Mouse (Mus musculus) limb, embryonic 15.5 days (tissue): ENCODE measurements at regions not wholly inside any gene's neighbourhood (a gene's known extent, or its start where the extent isn't known, plus 50 kb on each side); places are given as distances from the start of the nearest gene placed in this dataset.
A peak's percentile ranks its signal among the peaks of the same experiment; 100 is the strongest.

Experiments
- ATAC-seq: fragments of 200-750 bp; cut with Nextera tagmentation; 2 replicates; pipeline ENCODE4 v1.8.0; 2017; ENCODE audit warnings: low read depth, moderate TSS enrichment; ENCODE audit not compliant: insufficient number of reproducible peaks, low FRiP score, low TSS enrichment
- H3K27ac ChIP-seq: fragments of 300-500 bp; sonication (generic); 2 replicates; pipeline ENCODE4 v1.5.1; 2015; ENCODE audit warnings: moderate library complexity, mild to moderate bottlenecking, inconsistent platforms
- H3K27me3 ChIP-seq: fragments of 300-500 bp; sonication (generic); 2 replicates; pipeline ENCODE4 v1.6.1; 2015; ENCODE audit warnings: inconsistent platforms
- H3K36me3 ChIP-seq: fragments of 300-500 bp; sonication (generic); 2 replicates; pipeline ENCODE4 v1.6.1; 2015; ENCODE audit warnings: inconsistent platforms
- H3K4me1 ChIP-seq: fragments of 300-500 bp; sonication (generic); 2 replicates; pipeline ENCODE4 v1.6.1; 2015; ENCODE audit warnings: inconsistent platforms
- H3K4me2 ChIP-seq: fragments of 300-500 bp; sonication (generic); 2 replicates; pipeline ENCODE4 v1.6.1; 2015; ENCODE audit warnings: mild to moderate bottlenecking, inconsistent platforms
- H3K4me3 ChIP-seq: fragments of 300-500 bp; sonication (generic); 2 replicates; pipeline ENCODE4 v1.5.1; 2015; ENCODE audit warnings: mild to moderate bottlenecking, inconsistent platforms
- H3K9ac ChIP-seq: fragments of 300-500 bp; sonication (generic); 2 replicates; pipeline ENCODE4 v1.6.1; 2015; ENCODE audit warnings: inconsistent platforms
- H3K9me3 ChIP-seq: fragments of 300-500 bp; sonication (generic); 2 replicates; pipeline ENCODE4 v1.6.1; 2016; ENCODE audit warnings: inconsistent platforms
- WGBS: fragments of 180-500 bp; shearing (Covaris S2); methylation state at CpG from one replicate; pipeline ENCODE4 v1.1.7; 2015; 5-methylcytosine and 5-hydroxymethylcytosine counted together

GRCm38 (mm10) chr7:145029622-145030021, 89.9 kb upstream of the Ccnd1 start:
- 88% methylated on average over 4 of the region's 4 CpGs for WGBS
- no peak for ATAC-seq
- no peak overlapping the region for H3K4me2 ChIP-seq
- H3K36me3 ChIP-seq = no peaks in the 10 kb centered on the region
- H3K4me3 ChIP-seq = no peak overlapping the region
- H3K4me1 ChIP-seq = peaks cover 16% of the 10 kb centered on the region
- no peak overlapping the region for H3K27ac ChIP-seq
- no peak overlapping the region for H3K9ac ChIP-seq
- no peaks in the 10 kb centered on the region for H3K27me3 ChIP-seq
- no peaks in the 10 kb centered on the region for H3K9me3 ChIP-seq

DNA sequence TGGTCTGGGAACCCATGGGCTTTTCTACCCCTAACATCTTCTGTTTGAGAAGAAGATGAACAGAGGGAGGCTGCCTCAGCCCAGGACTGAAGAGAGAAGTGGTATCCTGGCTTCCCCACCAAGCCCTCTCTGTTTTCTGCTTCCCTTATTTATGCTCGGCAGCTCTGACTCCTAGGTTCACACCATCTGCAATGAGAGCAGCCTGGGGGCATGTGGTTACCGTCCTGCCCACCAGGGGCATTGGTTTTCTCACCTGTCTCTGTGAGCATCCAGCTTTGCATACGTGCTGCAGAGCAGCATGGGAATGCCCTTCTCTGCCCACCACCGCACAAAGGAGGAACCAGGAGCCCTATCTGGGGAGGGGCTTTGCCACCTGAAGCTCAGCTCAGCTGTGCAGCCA, 89.4 kb upstream of the Ccnd1 start:
- WGBS = 42% methylated on average over 4 of the region's 4 CpGs
- Histone ChIP-seq H3K4me3 (no peak overlapping the region), H3K4me2 (no peak overlapping the region), H3K27me3 (no peaks in the 10 kb centered on the region), H3K4me1 (peaks cover 16% of the 10 kb centered on the region), H3K9ac (no peak overlapping the region), H3K36me3 (no peaks in the 10 kb centered on the region), H3K27ac (no peak overlapping the region), H3K9me3 (no peaks in the 10 kb centered on the region)
- ATAC-seq = no peak

DNA sequence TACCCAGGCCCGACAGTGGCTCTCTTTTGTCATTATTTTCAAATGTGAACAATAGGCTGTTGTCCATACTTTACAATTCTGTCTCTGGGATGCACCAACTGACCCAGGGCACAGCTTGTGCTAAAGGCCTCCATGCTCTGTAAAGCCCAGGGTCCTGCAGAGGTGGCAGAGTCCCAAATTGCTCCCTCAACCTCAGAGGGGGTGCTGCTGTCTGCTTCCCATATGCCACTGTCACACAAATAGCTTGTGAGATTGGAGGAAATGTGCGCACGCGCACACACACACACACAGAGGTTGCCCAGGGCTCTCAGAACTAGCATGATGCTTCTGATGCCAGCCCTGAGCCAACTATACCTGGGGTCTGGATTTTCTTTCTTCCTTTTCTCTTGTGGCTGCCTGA, 87.3 kb upstream of the Ccnd1 start:
- no peak overlapping the region for H3K27ac ChIP-seq

DNA sequence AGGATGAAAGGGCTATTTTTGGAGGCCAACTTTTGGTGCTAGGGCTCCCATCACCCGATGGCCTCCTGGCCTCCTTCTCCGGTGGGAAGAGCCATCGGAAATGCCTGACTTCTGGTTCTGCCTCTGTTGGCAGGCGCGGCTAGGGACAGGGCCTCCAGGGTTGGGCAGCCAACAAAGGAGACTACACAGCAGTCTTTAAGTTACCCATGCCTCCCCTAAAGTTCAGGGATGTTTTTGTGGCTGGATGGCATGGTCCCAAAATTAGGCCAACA, 86.2 kb upstream of the Ccnd1 start:
- peaks cover 10% of the 10 kb centered on the region for H3K4me1 ChIP-seq
- no peaks in the 10 kb centered on the region for H3K9me3 ChIP-seq
- no peak for ATAC-seq
- H3K27me3 ChIP-seq = no peaks in the 10 kb centered on the region
- 88% methylated on average over 5 of the region's 5 CpGs for WGBS
- no peak overlapping the region for H3K4me2 ChIP-seq
- no peak overlapping the region for H3K27ac ChIP-seq
- H3K9ac ChIP-seq = no peak overlapping the region
- H3K4me3 ChIP-seq = no peak overlapping the region
- no peaks in the 10 kb centered on the region for H3K36me3 ChIP-seq

More for the DNA sequence above, 87.3 kb upstream of the Ccnd1 start:
- Histone ChIP-seq H3K4me1 (peaks cover 16% of the 10 kb centered on the region), H3K4me3 (no peak overlapping the region), H3K9ac (no peak overlapping the region), H3K27me3 (no peaks in the 10 kb centered on the region), H3K4me2 (no peak overlapping the region), H3K36me3 (no peaks in the 10 kb centered on the region), H3K9me3 (no peaks in the 10 kb centered on the region)
- ATAC-seq = no peak
- 85% methylated on average over 4 of the region's 4 CpGs for WGBS

DNA sequence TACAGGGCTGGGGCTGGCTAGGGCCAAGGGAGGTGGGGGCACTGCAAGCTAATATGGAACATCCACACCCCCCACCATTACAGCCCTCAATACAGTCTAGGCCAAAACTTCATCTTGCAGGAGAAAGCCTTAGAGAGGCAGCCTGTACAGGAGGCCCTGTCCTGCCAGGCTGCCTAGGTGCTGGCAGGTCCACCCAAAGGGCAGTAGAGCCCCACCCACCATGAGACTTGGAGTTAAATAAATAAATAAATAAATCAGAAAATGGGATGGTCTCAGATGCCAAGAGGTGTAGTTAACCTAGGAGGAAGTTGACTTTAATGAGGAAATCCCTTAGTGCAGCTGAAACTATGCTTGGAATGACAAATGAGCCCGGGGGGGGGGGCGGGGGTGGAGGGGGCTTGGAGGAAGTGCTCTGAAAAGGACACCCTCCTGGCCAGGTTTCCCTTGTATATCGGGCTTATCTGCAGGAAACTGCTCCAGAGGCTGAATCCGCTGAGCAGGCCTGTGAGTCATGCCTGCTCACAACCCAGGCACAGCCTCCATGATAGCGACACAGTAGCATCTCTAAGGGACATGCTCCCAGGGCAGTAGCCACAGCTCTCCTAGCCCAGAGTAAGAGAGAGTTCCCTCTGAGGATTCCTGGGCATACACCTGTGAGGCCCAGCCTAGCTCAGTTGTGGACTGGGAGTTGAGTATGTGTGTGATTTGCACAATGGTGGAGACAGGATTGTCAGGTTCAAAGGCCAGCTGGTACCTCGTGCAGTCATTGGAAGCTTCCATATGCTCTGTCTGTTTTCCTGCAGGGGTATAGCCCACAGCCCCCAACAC, 85.7 kb upstream of the Ccnd1 start:
- H3K9ac ChIP-seq = no peak overlapping the region
- peak overlapping the region; percentile 14; the same call in 1 of the 2 replicates for H3K27ac ChIP-seq
- H3K27me3 ChIP-seq = no peaks in the 10 kb centered on the region
- 41% methylated on average over 6 of the region's 6 CpGs for WGBS
- H3K4me3 ChIP-seq = no peak overlapping the region
- no peaks in the 10 kb centered on the region for H3K36me3 ChIP-seq
- H3K9me3 ChIP-seq = no peaks in the 10 kb centered on the region
- no peak overlapping the region for H3K4me2 ChIP-seq
- peaks cover 6% of the 10 kb centered on the region for H3K4me1 ChIP-seq
- 0 out of 2 replicates have a peak, but pooled peaks have one; percentile 8 for ATAC-seq

GRCm38 (mm10) chr7:145024651-145025050, 84.9 kb upstream of the Ccnd1 start:
- Histone ChIP-seq H3K9ac (no peak overlapping the region), H3K36me3 (no peaks in the 10 kb centered on the region), H3K4me2 (no peak overlapping the region), H3K27me3 (no peaks in the 10 kb centered on the region), H3K27ac (no peak overlapping the region), H3K9me3 (no peaks in the 10 kb centered on the region), H3K4me3 (no peak overlapping the region), H3K4me1 (no peaks in the 10 kb centered on the region)
- WGBS = 77% methylated on average over 2 of the region's 2 CpGs
- no peak for ATAC-seq

- ATAC-seq = no peak
- WGBS = 52% methylated on average over 2 of the region's 2 CpGs
- H3K27me3 ChIP-seq = no peaks in the 10 kb centered on the region
- H3K9me3 ChIP-seq = no peaks in the 10 kb centered on the region
- no peaks in the 10 kb centered on the region for H3K36me3 ChIP-seq
- H3K4me2 ChIP-seq = no peak overlapping the region
- no peak overlapping the region for H3K9ac ChIP-seq
- no peaks in the 10 kb centered on the region for H3K4me1 ChIP-seq
- no peak overlapping the region for H3K4me3 ChIP-seq
- H3K27ac ChIP-seq = no peak overlapping the region
Measured at GRCm38 (mm10) chr7:145019137-145019536, 79.4 kb upstream of the Ccnd1 start.

DNA sequence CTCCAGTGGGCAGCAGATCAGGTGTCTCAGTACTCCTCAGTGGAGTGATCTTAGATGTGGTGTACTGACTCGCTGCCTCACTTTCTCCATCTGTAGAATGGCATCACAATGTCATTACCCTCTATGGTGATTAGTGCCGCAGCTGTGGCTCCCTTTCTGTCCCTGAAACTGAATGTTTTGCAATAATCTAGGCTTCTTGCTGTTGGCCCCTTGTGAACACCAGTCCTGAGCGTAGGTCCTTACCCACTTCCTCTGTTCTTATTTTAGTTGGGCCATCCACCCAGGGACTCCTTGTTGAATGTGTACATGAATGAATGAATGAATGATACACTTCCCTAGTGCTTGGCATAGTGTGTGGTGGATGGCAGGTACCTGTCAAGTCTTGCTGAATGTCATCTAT, 78.4 kb upstream of the Ccnd1 start:
- Histone ChIP-seq H3K4me2 (no peak overlapping the region), H3K9ac (no peak overlapping the region), H3K36me3 (no peaks in the 10 kb centered on the region), H3K4me1 (no peaks in the 10 kb centered on the region), H3K4me3 (no peak overlapping the region), H3K27me3 (no peaks in the 10 kb centered on the region), H3K9me3 (no peaks in the 10 kb centered on the region), H3K27ac (no peak overlapping the region)
- ATAC-seq = no peak
- 82% methylated on average over 3 of the region's 3 CpGs for WGBS

DNA sequence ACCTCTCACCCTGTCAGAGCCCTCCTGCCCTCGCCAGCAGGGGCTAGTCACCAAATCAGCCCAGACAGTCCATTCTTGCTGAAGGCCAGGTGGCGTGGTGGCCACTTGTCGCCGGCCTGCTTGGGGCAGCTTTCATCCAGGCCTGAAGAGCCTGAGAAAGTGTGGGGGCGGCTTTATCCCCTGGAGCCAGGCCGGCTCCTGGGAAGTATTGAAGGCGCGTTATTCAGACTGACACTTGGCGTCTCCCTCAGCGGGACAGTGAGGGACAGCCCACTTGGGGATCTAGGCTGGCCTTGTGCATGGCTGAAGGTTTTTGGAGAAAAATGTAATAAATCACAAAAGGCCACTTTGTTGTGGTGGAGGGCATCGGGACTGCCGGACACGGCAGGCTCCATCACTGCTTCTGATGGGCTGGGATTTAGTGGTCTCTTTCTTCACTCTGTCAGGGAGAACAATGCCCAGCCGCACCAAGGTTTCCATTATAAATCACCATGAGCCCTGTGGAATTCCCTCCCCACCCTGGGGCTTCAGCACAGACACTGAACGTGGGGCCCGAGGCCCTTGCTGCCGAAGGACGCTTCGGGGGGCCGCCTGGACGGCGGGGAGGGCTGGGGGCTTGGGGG, 75.8 kb upstream of the Ccnd1 start:
- ATAC-seq = no peak
- Histone ChIP-seq H3K4me1 (no peaks in the 10 kb centered on the region), H3K27ac (no peak overlapping the region), H3K4me2 (no peak overlapping the region), H3K27me3 (no peaks in the 10 kb centered on the region), H3K9ac (no peak overlapping the region), H3K4me3 (no peak overlapping the region), H3K9me3 (no peaks in the 10 kb centered on the region), H3K36me3 (no peaks in the 10 kb centered on the region)
- WGBS = 47% methylated on average over 22 of the region's 22 CpGs

DNA sequence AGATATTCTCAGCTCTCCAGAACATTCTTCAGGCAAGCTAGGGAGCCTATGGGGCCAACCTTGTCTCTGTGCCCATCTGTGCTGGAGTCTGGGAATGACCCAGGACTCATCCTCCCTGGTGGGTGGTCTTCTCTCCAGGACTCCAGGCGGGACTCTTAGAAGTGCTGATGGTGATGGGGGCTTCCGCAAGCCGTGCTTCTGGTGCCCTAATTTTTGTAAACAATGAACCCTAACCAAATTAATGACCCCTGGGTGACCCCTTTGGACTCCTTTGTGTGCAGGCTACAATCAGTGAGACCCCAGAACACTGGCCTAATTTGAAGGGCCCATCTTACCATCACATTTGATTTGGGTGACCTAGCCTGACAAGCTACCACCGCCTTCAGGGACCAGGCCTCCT, 71.0 kb upstream of the Ccnd1 start:
- no peak overlapping the region for H3K4me2 ChIP-seq
- 53% methylated on average over 4 of the region's 4 CpGs for WGBS
- no peaks in the 10 kb centered on the region for H3K36me3 ChIP-seq
- no peaks in the 10 kb centered on the region for H3K27me3 ChIP-seq
- H3K9ac ChIP-seq = no peak overlapping the region
- ATAC-seq = no peak
- H3K27ac ChIP-seq = no peak overlapping the region
- H3K9me3 ChIP-seq = no peaks in the 10 kb centered on the region
- H3K4me1 ChIP-seq = no peaks in the 10 kb centered on the region
- H3K4me3 ChIP-seq = no peak overlapping the region

- no peak for ATAC-seq
- Histone ChIP-seq H3K4me2 (no peak overlapping the region), H3K9me3 (no peaks in the 10 kb centered on the region), H3K4me3 (no peak overlapping the region), H3K9ac (no peak overlapping the region), H3K27me3 (no peaks in the 10 kb centered on the region), H3K36me3 (no peaks in the 10 kb centered on the region), H3K4me1 (no peaks in the 10 kb centered on the region), H3K27ac (no peak overlapping the region)
- 52% methylated on average over 3 of the region's 3 CpGs for whole genome bisulfite sequencing
Measured at GRCm38 (mm10) chr7:145010004-145010403, 70.3 kb upstream of the Ccnd1 start.

GRCm38 (mm10) chr7:145008662-145009333, 69.1 kb upstream of the Ccnd1 start:
- no peak overlapping the region for H3K27ac ChIP-seq
- no peak for ATAC-seq
- WGBS = 63% methylated on average over 7 of the region's 7 CpGs

More at GRCm38 (mm10) chr7:145008662-145009333, 69.1 kb upstream of the Ccnd1 start:
- Histone ChIP-seq H3K36me3 (no peaks in the 10 kb centered on the region), H3K4me2 (no peak overlapping the region), H3K4me1 (no peaks in the 10 kb centered on the region), H3K9ac (no peak overlapping the region), H3K4me3 (no peak overlapping the region), H3K27me3 (no peaks in the 10 kb centered on the region), H3K9me3 (no peaks in the 10 kb centered on the region)
